Mouse (Mus musculus) effector memory CD4-positive, alpha-beta T cell, adult 7 months (primary cell): ENCODE data around the gene Rbmxl1. TPM values are rescaled to one million over a fixed set of nuclear protein-coding genes. Genes with fewer than 3 reads are reported as not detected.

Experiments
- polyA plus RNA-seq: library from polyadenylated mRNA; unstranded; fragments of 100-300 nt; shearing (Covaris generic); gene quantifications from one replicate; pipeline ENCODE4 v1.2.1, GENCODE M21; 2017

Rbmxl1 gene
- 66.8 TPM for polyA plus RNA-seq

DNA sequence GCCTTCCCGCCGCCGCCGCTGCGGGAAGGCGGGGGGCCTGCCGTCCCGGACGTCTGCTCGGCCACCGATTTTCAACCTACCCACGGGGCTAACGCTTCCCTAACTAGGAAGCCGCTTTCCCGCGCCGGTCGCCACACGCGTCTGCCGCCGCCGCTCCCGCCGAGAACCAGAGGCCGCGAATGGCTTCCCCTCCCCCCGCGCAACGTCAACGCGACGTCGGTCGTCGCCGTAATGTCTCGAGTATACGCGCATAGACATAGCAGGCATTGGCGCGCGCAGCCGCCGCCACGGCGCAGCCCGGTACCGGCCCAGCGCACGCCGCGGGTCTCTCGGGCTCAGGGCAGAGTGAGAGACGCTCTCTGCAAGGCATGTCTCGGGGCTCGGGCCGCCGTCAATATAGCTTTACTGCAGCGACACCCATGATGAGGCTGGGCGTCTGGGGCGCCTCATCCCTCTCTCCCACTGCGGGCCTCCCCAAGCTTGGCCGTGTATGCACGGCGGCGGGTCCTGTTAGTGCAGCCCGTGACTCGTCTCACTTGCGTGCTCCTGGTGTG lies at the start of gene Rbmxl1:
Gene Rbmxl1 (minus strand): TSS at position 180 of the 554 bp plus-strand sequence.

DNA sequence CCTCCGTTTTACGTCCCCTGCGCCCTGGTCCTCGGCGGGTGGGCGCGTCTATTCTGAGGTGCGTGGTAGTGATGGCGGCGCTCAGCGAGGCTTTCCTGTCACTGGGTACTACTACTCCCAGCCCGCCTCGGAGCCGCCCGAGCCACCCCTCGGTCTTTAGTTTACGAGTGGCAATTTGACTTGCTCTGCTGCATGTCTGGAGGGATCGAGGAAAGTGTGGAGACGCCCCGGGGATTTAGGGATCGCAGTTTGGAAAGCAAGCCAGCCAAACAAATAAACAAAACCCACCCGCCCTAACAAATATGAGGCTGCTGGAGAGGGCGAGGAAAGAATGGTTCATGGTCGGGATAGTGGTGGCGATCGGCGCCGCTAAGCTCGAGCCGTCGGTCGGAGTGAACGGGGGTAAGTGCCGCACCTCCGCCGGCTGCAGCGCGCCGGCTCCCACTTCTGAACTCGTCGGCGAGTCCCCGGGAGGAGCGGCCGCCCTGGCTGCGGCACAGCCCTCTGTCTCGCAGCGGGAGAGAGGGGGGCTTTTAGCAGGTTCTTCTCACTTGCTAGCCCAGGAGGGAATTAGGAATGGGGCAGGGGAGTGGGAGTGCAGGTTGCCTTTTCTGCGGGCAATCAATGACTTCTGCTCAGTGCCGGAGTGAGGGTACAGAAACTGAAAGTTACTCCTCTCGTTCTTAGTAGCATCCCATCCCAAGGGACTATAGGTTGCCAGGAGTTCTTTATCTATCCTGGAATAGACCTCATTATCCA lies 754 bp upstream of the Rbmxl1 start, which contains the start of gene Slc10a7:
Gene Slc10a7 (plus strand): TSS at position 74 of the 759 bp plus-strand sequence.

Other genes starting within 250 kb of the Rbmxl1 start
- 0.12 TPM for gene Pou4f2, start 72.3 kb downstream of the Rbmxl1 start, polyA plus RNA-seq
- 17.9 TPM for gene Slc10a7, start 448 bp upstream of the Rbmxl1 start, polyA plus RNA-seq